Mouse (Mus musculus): ENCODE measurements around the gene Ms4a6d.
"Not testable (repeated sequence)": the region's sequence is repeated elsewhere in the genome, so short reads cannot be mapped to it uniquely, and the experiment has no call there.

Gene Ms4a6d

GRCm38 (mm10) chr19:11604603-11605002, at the start of gene Ms4a6d:
Ms4a6d (minus strand) TSS chr19:11604849.
- no peak for DNase-seq

DNA sequence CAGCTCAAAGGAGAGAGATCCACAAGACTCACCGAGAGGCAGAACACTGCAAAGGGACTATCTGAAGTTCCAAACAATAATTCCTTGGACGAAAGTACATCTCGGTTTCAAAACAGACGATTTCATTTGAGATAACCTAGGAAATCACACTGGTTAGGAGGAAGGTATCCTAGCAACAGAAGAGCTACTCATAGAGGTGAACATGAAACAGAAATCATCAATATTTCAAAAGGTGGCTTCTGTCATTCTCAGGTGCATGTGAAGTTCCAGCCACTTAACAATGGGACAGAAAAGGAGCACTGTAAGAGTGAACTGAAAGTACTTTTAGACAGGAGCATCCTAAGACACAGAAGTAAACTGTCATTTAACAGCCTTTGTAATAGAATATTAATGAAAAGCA, 44.9 kb upstream of the Ms4a6d start:
- DNase-seq: no peak

GRCm38 (mm10) chr19:11646166-11646565, 41.5 kb upstream of the Ms4a6d start:
- DNase-seq: no peak

GRCm38 (mm10) chr19:11640732-11641131, 36.1 kb upstream of the Ms4a6d start, which contains the start of gene Ms4a3:
Ms4a3 (minus strand) TSS chr19:11640851.
- DNase-seq: no peak

- DNase-seq: no peak
Observed at GRCm38 (mm10) chr19:11639038-11639437, 34.4 kb upstream of the Ms4a6d start.

- DNase-seq: no peak
Observed at GRCm38 (mm10) chr19:11635572-11635971, 30.9 kb upstream of the Ms4a6d start.

- no peak for DNase-seq
Observed at GRCm38 (mm10) chr19:11634330-11634729, 29.7 kb upstream of the Ms4a6d start.

GRCm38 (mm10) chr19:11633732-11634131, 29.1 kb upstream of the Ms4a6d start:
- DNase-seq: no peak

DNA sequence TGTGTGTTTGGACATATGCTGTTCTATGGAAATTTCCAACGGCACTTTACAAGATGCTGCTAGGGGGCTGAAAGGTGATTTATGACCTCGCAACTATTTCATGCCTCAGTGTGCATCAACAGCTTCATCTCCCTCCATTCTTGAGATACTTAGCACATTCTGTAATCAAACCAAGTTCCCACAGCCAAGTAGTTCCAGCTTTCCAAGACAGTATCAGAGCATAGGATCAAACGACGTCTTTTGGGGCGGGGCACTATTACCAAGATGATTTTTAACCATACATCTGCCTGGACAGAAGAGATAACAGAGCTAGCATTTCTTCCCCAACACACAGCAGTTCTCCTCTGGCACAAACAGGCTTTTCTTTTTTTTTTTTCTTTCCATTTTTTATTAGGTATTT, 20.6 kb upstream of the Ms4a6d start:
- DNase-seq: no peak

DNA sequence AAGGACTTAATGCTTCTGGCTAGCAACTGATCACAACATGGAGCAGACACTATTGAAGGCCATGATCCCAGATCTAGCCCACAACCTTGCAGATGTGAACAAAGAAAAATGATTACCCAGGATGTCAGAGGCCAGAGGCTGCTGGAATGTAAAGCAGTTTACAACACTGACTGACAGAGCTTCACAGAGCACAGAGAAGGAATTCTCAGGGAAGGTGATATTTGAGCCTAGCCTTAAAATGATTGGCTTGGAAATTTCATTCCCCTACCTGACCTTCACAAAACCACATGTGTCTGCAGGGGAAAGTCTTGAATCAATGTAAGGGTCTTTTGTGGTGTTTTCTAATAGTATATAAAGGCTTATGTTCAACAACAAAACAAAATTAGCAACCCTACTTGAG, 20.2 kb upstream of the Ms4a6d start:
- DNase-seq: no peak

GRCm38 (mm10) chr19:11623551-11623950, 18.9 kb upstream of the Ms4a6d start, which contains the start of gene Ms4a2:
Ms4a2 (minus strand) TSS chr19:11623719.
- no peak for DNase-seq

- DNase-seq: no peak
Observed at GRCm38 (mm10) chr19:11617983-11618382, 13.3 kb upstream of the Ms4a6d start.

DNA sequence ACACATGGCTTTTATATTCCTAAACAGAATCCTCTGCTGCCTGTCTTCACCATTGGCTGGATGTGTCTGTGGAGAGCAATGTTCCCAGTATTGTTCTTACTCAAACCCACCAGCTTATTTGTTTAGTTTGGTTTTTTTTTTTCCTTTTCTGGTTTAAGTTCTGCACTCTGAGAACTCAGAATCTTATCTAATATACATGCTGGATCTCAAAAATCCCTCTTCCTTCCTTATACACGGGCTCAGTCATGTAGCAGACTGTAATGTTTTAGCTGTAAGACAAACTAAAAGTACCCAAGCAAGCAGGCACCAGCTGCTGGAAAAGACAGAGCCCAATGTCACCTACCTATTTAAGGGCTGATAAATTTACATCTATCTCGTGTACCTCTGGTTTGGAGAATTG, 10.2 kb upstream of the Ms4a6d start:
- no peak for DNase-seq

DNA sequence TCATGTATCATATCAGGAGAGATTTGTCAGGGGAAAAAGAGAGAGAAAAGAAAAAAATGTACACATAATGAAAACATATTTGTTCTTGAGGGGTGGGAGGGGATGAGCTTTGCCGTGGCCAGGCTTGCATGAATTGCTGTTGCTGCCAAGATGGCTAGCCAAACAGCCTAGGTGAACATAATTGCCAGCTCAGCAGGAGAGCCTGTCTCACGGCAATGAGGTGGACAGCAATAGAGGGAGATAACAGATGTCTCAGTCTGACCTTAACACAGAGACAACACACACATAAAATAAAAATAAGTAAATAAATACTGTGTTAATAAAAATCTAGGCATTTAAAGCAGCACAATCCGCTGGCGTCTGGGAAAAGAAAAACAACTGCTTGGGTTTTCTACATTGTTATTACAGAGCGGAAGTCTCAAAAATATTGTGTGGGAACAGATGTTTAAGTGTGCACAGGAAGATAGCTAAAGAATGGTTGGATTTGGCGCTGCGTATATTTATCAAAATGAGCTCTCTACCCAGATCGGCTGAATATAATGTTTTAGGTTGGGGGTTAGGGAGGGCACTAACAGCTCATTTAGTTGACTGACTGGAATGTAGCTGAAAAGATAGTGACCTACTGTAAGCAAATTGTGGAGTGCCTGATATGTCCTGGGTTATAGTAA, 9.3 kb upstream of the Ms4a6d start:
- DNase-seq: no peak

GRCm38 (mm10) chr19:11613084-11613483, 8.4 kb upstream of the Ms4a6d start:
- no peak for DNase-seq

DNA sequence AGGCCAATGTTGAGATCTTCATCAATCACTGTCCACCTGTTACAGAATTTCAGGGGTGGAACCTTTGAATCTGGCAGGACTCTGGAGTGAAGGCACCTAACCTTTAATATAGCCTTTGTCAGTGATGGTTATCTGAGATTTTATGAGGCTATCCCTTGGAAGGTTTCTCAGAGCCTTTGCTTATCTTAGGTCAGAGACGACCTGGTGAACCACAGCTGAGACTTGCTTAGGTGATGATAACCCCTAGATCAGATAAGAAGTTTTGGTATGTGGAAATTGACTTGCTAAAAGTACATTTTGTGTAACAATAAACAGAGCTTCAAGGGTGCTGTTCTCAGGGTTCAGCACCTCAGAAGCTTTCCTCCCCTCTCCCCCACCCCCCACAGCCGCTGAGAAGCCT, 7.6 kb upstream of the Ms4a6d start:
- DNase-seq: no peak

DNA sequence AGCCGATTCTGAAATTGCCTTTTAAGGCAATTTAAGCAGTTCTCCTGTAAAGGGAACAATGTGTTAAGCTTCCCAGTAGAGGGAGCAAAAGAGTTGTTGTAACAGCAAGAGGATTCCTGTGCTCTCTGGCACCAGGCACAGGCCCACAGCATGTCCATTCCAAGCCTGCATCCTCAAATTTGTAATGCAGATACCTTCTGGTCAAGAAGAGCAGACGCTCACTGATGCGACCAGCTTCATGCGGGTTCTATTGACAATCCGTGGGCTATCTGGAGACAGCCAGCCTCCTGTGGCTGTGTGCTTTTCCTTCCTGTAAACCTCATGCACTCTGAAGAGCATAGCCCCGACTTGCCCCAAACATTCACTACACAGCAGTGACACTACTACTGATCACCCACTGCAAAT, 6.9 kb upstream of the Ms4a6d start:
- DNase-seq: peak; percentile 25

DNA sequence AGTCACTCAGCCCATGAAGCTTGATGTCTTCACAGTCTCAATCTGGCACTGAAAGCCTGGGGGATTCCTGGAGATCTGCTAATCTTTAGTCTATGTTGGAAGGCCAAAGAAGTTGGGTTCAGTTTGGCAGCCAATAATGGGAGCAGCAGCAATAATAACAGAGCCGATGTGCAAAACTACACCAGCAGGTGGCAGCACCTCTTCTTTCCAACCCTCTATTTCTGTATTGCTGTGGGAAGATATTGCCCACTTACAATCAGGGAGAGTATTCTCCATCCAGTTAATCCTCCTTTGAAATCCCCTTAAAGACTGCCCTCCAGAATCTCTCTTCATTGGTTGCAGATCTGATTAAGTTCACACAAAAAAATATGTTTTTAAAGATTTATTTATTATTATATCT, 3.5 kb upstream of the Ms4a6d start:
- DNase-seq: peak; percentile 70

- DNase-seq: peak; percentile 53
Observed at GRCm38 (mm10) chr19:11602026-11602425, 2.6 kb downstream of the Ms4a6d start.

GRCm38 (mm10) chr19:11601349-11601748, 3.3 kb downstream of the Ms4a6d start:
- no peak for DNase-seq

DNA sequence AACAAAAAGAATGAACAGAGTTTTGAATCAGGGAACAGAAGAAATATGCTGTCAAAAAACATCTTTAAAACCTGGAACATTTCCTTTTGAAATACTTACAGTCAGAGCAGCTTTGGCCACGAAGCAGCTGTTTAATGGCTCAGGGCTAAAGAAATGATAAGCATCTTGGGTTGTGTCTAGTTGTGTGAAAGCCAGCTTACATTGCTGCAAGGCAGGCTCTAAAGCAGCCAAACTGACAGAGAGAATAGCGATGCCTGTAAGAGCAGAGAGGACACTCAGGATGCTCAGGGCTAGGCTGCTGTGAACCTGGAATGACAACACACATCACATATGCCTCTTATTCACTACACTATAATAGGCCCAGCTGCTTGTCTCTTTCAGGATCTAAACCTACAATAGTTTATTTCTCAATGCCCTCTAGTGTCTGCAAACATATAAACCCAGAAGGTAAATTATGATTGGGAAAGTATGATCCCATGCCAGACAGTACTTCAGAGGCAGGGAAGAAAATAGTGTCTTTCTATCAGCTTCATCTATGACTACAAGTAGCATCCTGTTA, 14.7 kb downstream of the Ms4a6d start:
- no peak for DNase-seq

DNA sequence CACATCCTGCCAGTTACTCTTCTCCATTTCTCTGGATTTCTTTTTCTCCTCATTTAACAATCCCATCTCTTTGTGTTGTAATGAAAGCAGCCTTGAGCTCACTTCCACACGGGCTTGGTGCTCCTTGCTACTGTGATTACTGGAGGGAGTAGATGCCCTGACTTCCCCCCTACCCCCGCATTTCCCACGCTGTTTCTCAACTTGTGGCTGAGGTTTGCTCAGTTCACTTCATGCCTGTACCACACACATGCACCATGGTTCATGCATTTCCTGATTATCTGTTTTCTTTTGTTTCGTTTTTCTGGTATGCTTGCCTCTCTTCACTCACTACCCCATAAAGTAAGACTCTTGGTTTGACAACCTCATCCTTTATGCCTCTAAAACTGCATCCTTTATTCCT, 15.4 kb downstream of the Ms4a6d start:
- DNase-seq: peak; percentile 50

DNA sequence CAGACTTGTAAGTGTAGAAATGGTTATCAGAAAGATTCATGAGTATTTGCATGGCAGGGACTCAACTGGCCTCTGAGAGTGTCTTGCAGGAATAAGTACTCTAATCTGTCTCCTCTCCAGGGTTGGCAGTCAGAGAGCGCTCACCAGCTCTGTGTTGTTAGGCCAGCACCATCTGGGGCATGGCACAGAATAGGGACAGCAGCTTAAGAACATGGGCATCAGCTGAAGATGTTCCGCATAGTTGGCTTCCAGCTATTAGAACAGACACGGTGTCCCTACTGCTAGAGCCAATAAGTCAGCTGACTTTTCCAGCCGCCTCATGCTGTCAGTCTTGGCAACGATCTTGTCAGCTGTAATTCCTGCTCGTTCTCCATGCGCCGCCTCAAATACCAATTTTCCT, 29.7 kb downstream of the Ms4a6d start:
- no peak for DNase-seq

DNA sequence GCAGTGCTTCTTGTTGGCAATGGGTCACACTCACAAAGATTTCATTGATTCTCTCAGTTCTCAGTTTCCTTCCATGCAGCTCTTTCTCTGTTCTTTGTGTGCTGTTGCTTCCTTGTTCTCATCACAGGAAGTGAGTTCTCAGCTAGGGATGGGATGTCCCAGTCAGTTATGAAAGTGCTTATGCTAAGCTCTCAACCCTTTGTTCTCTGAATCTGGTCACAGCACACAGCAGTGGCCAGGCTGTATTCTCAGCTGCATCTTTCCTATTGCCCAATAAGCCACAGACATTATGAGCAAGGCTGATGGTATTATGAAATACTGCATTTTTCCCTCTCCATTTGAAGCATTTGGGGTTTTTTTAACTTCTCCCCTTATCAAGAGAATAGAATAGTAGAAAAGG, 45.1 kb downstream of the Ms4a6d start:
- DNase-seq: not testable (repeated sequence)

- no peak for DNase-seq
Observed at GRCm38 (mm10) chr19:11554726-11555125, 49.9 kb downstream of the Ms4a6d start.

All from thymus, postnatal 4 days (tissue).